Mouse (Mus musculus) kidney, embryonic 16.5 days (tissue): ENCODE data around the gene Map4k2. TPM values are rescaled to one million over a fixed set of nuclear protein-coding genes. Genes with fewer than 3 reads are reported as not detected.

Experiments used
- ATAC-seq: fragments of 200-750 bp; cut with Nextera tagmentation; 2 replicates; pipeline ENCODE4 v1.8.0; 2017; ENCODE audit warnings: moderate TSS enrichment; ENCODE audit not compliant: low FRiP score, low TSS enrichment
- H3K27ac ChIP-seq: fragments of 300-500 bp; sonication (generic); 2 replicates; pipeline ENCODE4 v1.5.1; 2014; ENCODE audit warnings: low read length
- H3K27me3 ChIP-seq: fragments of 300-500 bp; sonication (generic); 2 replicates; pipeline ENCODE4 v1.6.1; 2014; ENCODE audit warnings: low read length, control low read depth, mixed read lengths; ENCODE audit not compliant: insufficient read depth
- H3K36me3 ChIP-seq: fragments of 300-500 bp; sonication (generic); 2 replicates; pipeline ENCODE4 v1.6.1; 2014; ENCODE audit warnings: low read length, control low read depth, mixed read lengths; ENCODE audit not compliant: insufficient read depth
- H3K4me1 ChIP-seq: fragments of 300-500 bp; sonication (generic); 2 replicates; pipeline ENCODE4 v1.6.1; 2014; ENCODE audit warnings: low read length, control low read depth, mixed read lengths; ENCODE audit not compliant: insufficient read depth
- H3K4me2 ChIP-seq: fragments of 300-500 bp; sonication (generic); replicated peaks from 2 replicates; pipeline ENCODE4 v1.6.1; 2014; ENCODE audit warnings: low read depth, low read length
- H3K4me3 ChIP-seq: fragments of 300-500 bp; sonication (generic); 2 replicates; pipeline ENCODE4 v1.5.1; 2014; ENCODE audit warnings: mild to moderate bottlenecking, low read length
- H3K9ac ChIP-seq: fragments of 300-500 bp; sonication (generic); replicated peaks from 2 replicates; pipeline ENCODE4 v1.6.1; 2014; ENCODE audit warnings: low read length
- H3K9me3 ChIP-seq: fragments of 300-500 bp; sonication (generic); 2 replicates; pipeline ENCODE4 v1.6.1; 2016; ENCODE audit warnings: low read length, control low read depth
- WGBS: fragments of 180-500 bp; shearing (Covaris S2); extraction: QIAGEN DNeasy Blood & Tissue Kit; methylation state at CpG from one replicate; pipeline ENCODE4 v1.1.7; 2014; 5-methylcytosine and 5-hydroxymethylcytosine counted together
- polyA plus RNA-seq: library from polyadenylated mRNA; unstranded; fragments of >200 nt; fragmentation: Nextera tagmentation; extraction: Ambion mirVana; gene quantifications from 2 replicates; pipeline ENCODE4 v1.2.1, GENCODE M21; 2015

Map4k2 gene
- polyA plus RNA-seq, 1 experiment from 2014 or later, result 25.9 TPM

- Histone ChIP-seq H3K27ac (peak overlapping the region; percentile 72), H3K9ac (no peak overlapping the region), H3K27me3 (no peaks in the 10 kb centered on the region), H3K4me2 (no peak overlapping the region), H3K36me3 (peaks cover 3% of the 10 kb centered on the region), H3K4me1 (peaks cover 45% of the 10 kb centered on the region), H3K4me3 (no peak overlapping the region), H3K9me3 (no peaks in the 10 kb centered on the region)
- peak; percentile 41; the same call in 1 of the 2 replicates for ATAC-seq
- 31% methylated on average over 5 of the region's 5 CpGs for WGBS
Observed at GRCm38 (mm10) chr19:6383470-6383869, 42.5 kb downstream of the Map4k2 start.

DNA sequence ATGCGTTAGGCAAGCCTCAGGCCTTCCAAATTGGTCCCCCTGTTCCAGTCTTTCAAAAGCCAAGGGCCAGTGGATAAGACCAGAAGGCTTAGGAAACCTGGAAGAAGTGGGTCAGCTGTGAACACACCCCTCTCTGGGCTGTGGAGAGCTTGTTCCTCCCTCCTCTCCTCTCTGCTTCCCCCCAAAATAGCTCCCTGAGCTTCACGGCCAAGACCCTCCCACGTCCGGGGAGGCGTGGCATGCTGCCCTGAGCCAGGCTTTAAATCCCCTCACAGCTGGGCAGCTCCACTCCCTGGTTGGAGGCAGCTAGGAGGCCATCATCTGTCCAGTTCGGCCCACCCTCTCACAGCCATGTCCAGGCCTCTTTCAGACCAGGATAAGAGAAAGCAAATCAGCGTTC lies 43.2 kb downstream of the Map4k2 start, which contains the start of gene Pygm:
Pygm (plus strand) TSS at position 272 of the 400 bp plus-strand sequence.
- ATAC-seq, result peak; percentile 62
- Histone ChIP-seq H3K36me3 (no peaks in the 10 kb centered on the region), H3K4me2 (peak within 1 kb of the TSS; percentile 45), H3K27me3 (no peaks in the 10 kb centered on the region), H3K27ac (peak within 1 kb of the TSS; percentile 72), H3K4me1 (peaks cover 48% of the 10 kb centered on the region), H3K9me3 (no peaks in the 10 kb centered on the region), H3K4me3 (peak within 1 kb of the TSS; percentile 20), H3K9ac (peak within 1 kb of the TSS; percentile 9)
- WGBS, result 12% methylated on average over 7 of the region's 7 CpGs

- no peak; the same call in 1 of the 2 replicates for ATAC-seq
- Histone ChIP-seq H3K27me3 (no peaks in the 10 kb centered on the region), H3K4me2 (peak overlapping the region; percentile 45), H3K9me3 (no peaks in the 10 kb centered on the region), H3K27ac (peak overlapping the region; percentile 72), H3K4me3 (peak overlapping the region; percentile 20), H3K4me1 (peaks cover 57% of the 10 kb centered on the region), H3K36me3 (no peaks in the 10 kb centered on the region), H3K9ac (peak overlapping the region; percentile 9)
- WGBS, result 42% methylated on average over 11 of the region's 11 CpGs
Observed at GRCm38 (mm10) chr19:6384954-6385353, 44.0 kb downstream of the Map4k2 start.

DNA sequence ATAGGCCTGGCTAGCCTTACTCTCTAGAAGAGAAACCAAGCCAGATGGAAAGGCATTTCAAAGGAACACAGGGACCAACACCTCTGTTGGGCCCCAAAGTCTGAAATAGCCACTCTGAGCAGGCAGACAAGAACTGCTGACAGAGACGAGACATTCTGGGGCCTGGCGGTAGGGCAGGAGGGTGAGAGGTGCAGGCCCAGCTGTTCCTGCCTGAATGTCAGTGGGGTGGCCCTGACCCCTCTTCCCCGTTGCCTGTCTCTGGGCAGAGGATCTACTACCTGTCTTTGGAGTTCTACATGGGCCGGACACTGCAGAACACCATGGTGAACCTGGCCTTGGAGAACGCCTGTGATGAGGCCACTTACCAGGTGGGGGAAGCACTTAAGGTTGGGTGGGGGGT lies 44.5 kb downstream of the Map4k2 start:
- Histone ChIP-seq H3K36me3 (no peaks in the 10 kb centered on the region), H3K4me2 (peak overlapping the region; percentile 45), H3K27me3 (no peaks in the 10 kb centered on the region), H3K9me3 (no peaks in the 10 kb centered on the region), H3K9ac (peak overlapping the region; percentile 9; the same call in 1 of the 2 replicates), H3K4me3 (peak overlapping the region; percentile 20), H3K27ac (0 out of 2 replicates have a peak overlapping the region, but pooled peaks have one; percentile 72), H3K4me1 (peaks cover 59% of the 10 kb centered on the region)
- 67% methylated on average over 5 of the region's 5 CpGs for WGBS
- ATAC-seq, result no peak

DNA sequence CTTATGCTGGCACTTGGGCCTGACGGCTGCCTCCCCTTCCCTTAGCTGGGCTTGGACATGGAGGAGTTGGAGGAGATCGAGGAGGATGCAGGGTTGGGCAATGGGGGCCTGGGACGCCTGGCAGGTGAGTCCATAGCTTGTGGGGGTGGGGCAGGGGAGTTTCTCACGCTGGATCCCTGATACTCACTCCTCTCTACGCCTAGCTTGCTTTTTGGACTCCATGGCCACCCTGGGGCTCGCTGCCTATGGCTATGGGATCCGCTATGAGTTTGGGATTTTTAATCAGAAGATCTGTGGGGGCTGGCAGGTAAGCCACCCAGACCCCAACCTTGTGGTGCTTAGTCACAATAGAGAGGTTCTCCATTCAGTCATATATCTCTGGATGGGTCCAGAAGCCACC lies 44.9 kb downstream of the Map4k2 start:
- no peaks in the 10 kb centered on the region for H3K9me3 ChIP-seq
- H3K9ac ChIP-seq, result no peak overlapping the region
- no peaks in the 10 kb centered on the region for H3K36me3 ChIP-seq
- WGBS, result 82% methylated on average over 7 of the region's 7 CpGs
- H3K4me3 ChIP-seq, result 0 out of 2 replicates have a peak overlapping the region, but pooled peaks have one; percentile 20
- peaks cover 59% of the 10 kb centered on the region for H3K4me1 ChIP-seq
- peak overlapping the region; percentile 45 for H3K4me2 ChIP-seq
- no peak for ATAC-seq
- no peak overlapping the region for H3K27ac ChIP-seq
- no peaks in the 10 kb centered on the region for H3K27me3 ChIP-seq

DNA sequence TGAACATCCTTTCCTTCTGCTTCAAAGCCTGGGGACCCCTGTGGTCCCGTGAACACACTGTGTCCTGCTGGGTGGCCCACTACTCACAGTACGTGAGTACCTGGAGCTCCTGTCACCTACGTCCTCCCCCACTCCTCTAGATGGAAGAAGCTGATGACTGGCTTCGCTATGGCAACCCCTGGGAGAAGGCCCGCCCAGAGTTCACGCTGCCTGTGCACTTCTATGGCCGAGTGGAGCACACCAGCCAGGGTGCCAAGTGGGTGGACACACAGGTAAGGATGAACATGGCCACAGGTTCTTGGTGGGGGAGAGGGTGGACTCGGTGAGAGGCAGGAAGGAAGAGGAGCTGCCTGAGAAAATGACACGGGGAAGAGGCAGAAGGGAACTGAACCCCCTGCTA lies 45.3 kb downstream of the Map4k2 start:
- no peak for ATAC-seq

GRCm38 (mm10) chr19:6388006-6388405 lies 47.1 kb downstream of the Map4k2 start:
- Histone ChIP-seq H3K9ac (no peak overlapping the region), H3K4me1 (peaks cover 54% of the 10 kb centered on the region), H3K27ac (no peak overlapping the region), H3K4me3 (no peak overlapping the region), H3K27me3 (no peaks in the 10 kb centered on the region), H3K9me3 (no peaks in the 10 kb centered on the region), H3K4me2 (no peak overlapping the region), H3K36me3 (no peaks in the 10 kb centered on the region)
- WGBS, result 84% methylated on average over 13 of the region's 13 CpGs
- no peak for ATAC-seq

More for the DNA sequence above, 45.3 kb downstream of the Map4k2 start:
- no peaks in the 10 kb centered on the region for H3K27me3 ChIP-seq
- H3K4me2 ChIP-seq, result no peak overlapping the region; the same call in 1 of the 2 replicates
- no peak overlapping the region for H3K9ac ChIP-seq
- no peaks in the 10 kb centered on the region for H3K36me3 ChIP-seq
- H3K27ac ChIP-seq, result no peak overlapping the region
- peaks cover 59% of the 10 kb centered on the region for H3K4me1 ChIP-seq
- H3K4me3 ChIP-seq, result no peak overlapping the region
- no peaks in the 10 kb centered on the region for H3K9me3 ChIP-seq
- 51% methylated on average over 9 of the region's 9 CpGs for WGBS

DNA sequence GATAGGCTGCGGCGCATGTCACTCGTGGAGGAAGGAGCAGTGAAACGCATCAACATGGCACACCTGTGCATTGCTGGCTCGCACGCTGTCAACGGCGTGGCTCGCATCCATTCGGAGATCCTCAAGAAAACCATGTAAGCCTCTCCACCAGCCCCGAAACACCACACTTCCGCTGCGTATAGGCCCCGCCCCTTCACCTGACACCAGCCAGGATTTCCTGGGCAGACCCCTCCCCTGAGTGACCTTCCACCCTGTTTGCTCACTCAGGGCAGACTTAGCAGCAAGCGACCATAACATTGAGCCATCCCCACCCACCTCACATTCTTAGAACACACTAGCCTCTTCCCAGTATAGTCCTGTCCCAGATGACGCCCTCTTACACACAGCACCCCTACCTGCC lies 48.9 kb downstream of the Map4k2 start:
- H3K4me2 ChIP-seq, result peak overlapping the region; percentile 62
- WGBS, result 9% methylated on average over 16 of the region's 16 CpGs
- H3K36me3 ChIP-seq, result no peaks in the 10 kb centered on the region
- peak overlapping the region; percentile 58 for H3K9ac ChIP-seq
- ATAC-seq, result peak; percentile 39; the same call in 1 of the 2 replicates
- H3K4me3 ChIP-seq, result peak overlapping the region; percentile 40
- H3K27me3 ChIP-seq, result no peaks in the 10 kb centered on the region
- H3K4me1 ChIP-seq, result peaks cover 36% of the 10 kb centered on the region
- H3K27ac ChIP-seq, result no peak overlapping the region
- H3K9me3 ChIP-seq, result no peaks in the 10 kb centered on the region

DNA sequence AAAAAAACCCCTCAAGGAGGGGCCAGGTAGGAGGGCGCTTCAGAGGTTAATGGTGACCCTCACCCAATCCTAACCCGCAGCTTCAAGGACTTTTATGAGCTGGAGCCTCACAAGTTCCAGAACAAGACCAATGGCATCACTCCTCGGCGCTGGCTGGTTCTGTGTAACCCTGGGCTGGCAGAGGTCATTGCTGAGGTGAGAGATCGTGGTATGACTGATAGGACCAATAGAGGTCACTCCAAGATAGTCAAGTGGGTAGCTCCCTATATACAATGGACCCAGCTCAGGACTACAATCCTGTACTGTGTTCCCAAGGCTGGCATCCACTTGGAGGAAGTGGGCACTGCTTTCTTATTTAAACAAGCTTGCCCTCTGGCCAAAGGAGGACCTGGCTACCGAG lies 49.3 kb downstream of the Map4k2 start:
- no peaks in the 10 kb centered on the region for H3K27me3 ChIP-seq
- H3K4me3 ChIP-seq, result peak overlapping the region; percentile 40; the same call in 1 of the 2 replicates
- ATAC-seq, result no peak
- WGBS, result 43% methylated on average over 6 of the region's 6 CpGs
- no peak overlapping the region for H3K9ac ChIP-seq
- H3K9me3 ChIP-seq, result no peaks in the 10 kb centered on the region
- no peak overlapping the region for H3K27ac ChIP-seq
- H3K4me2 ChIP-seq, result peak overlapping the region; percentile 62; the same call in 1 of the 2 replicates
- H3K36me3 ChIP-seq, result no peaks in the 10 kb centered on the region
- H3K4me1 ChIP-seq, result peaks cover 32% of the 10 kb centered on the region

DNA sequence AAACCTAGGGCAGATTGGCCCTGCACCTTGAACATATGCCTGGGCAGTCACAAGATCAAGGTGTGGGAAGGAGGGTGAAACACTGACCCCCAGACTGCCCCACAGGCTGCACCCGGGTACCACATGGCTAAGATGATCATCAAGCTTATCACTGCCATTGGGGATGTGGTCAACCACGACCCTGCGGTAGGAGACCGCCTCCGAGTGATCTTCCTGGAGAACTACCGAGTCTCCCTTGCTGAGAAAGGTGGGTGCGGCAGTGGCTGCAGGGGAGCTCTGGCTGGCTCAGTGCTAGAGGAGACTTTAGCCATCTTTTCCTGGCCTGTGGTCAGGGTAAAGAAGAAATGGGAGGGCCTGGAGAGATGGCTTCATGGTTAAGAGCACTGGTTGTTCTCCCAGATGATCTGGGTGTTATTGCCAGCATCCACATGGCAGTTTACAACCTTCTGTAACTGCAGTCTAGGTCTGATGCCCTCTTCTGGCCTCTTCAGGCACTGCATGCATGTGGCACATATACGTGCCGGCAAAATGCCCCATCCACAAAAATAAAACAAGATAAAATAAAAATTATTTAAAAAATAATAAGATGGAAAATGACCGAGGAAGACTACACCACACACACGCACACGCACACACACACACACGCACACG lies 51.9 kb downstream of the Map4k2 start:
- Histone ChIP-seq H3K4me1 (peaks cover 19% of the 10 kb centered on the region), H3K27me3 (no peaks in the 10 kb centered on the region), H3K9ac (no peak overlapping the region), H3K27ac (no peak overlapping the region), H3K36me3 (no peaks in the 10 kb centered on the region), H3K4me2 (no peak overlapping the region), H3K9me3 (no peaks in the 10 kb centered on the region), H3K4me3 (no peak overlapping the region)
- 91% methylated on average over 14 of the region's 14 CpGs for WGBS
- ATAC-seq, result no peak
